Mouse (Mus musculus): ENCODE measurements around the gene Fcgr1.

DNA sequence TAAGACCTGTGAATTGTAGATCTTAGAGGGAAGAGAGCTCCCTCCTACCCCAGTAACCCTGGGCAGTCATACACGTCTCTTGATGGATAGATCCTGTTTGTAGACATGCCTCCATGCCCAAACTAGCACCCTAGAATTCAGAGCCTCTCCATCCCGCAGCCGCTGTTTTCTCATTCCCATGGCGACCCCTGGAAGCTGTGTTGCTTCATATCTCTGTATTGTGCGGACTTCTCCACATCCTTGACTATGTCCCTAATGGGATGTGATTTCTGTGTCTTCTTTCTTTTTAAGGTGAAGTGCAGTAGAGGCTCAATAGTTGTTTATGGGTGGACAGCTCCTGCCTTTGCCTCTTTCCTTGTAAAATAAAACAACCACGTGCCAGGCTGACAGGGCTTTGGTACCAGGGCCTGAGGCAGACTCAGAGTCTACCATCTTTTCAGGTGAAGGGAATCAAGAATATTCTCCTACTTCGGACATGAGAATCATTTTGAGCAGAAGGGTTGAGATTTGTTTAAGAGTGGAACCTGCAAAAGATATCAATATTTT is 29.3 kb downstream of the Fcgr1 start:
- TF ChIP-seq CTCF (conservative IDR thresholded peaks at IDR 0.05; ENCODE audit: insufficient read depth, insufficient read length, low read depth, low read length) (no peak), POLR2A (IDR thresholded peaks at IDR 0.05; ENCODE audit: low read depth, low read length) (no peak)

Measured in kidney, adult 2 months (tissue).